Mouse (Mus musculus): ENCODE data around the gene Fzd4. TPM values are rescaled to one million over a fixed set of nuclear protein-coding genes. Genes with fewer than 3 reads are reported as not detected.

Gene Fzd4
- polyA plus RNA-seq, 1 experiment = 0.97 TPM

GRCm38 (mm10) chr7:89436404-89436803, 32.2 kb downstream of the Fzd4 start:
- TF ChIP-seq EP300 (IDR thresholded peaks at IDR 0.05; ENCODE audit: insufficient read depth, low read depth, low read length) = no peak
- H3K27ac ChIP-seq (ENCODE audit: insufficient read depth, low read length) = no peak overlapping the region
- no peaks in the 10 kb centered on the region for H3K27me3 ChIP-seq (ENCODE audit: control insufficient read depth, insufficient read depth, low read length, poor library complexity, severe bottlenecking)
- no peak overlapping the region for H3K9ac ChIP-seq (ENCODE audit: low read depth, poor library complexity, severe bottlenecking)
- H3K4me3 ChIP-seq (ENCODE audit: low read depth, low read length) = no peak overlapping the region
- H3K4me1 ChIP-seq (ENCODE audit: control insufficient read depth, insufficient read depth, low read length) = no peaks in the 10 kb centered on the region
- H3K9me3 ChIP-seq (replicated peaks; ENCODE audit: control insufficient read depth, insufficient read depth, low read length, poor library complexity, severe bottlenecking) = no peaks in the 10 kb centered on the region
- no peaks in the 10 kb centered on the region for H3K36me3 ChIP-seq (ENCODE audit: control insufficient read depth, insufficient read depth, low read length, poor library complexity, severe bottlenecking)

- Histone ChIP-seq H3K4me1 (ENCODE audit: control insufficient read depth, insufficient read depth, low read length) (no peaks in the 10 kb centered on the region), H3K27me3 (ENCODE audit: control insufficient read depth, insufficient read depth, low read length, poor library complexity, severe bottlenecking) (no peaks in the 10 kb centered on the region), H3K9ac (ENCODE audit: low read depth, poor library complexity, severe bottlenecking) (no peak overlapping the region), H3K4me3 (ENCODE audit: low read depth, low read length) (no peak overlapping the region), H3K9me3 (replicated peaks; ENCODE audit: control insufficient read depth, insufficient read depth, low read length, poor library complexity, severe bottlenecking) (no peaks in the 10 kb centered on the region), H3K27ac (ENCODE audit: insufficient read depth, low read length) (no peak overlapping the region), H3K36me3 (ENCODE audit: control insufficient read depth, insufficient read depth, low read length, poor library complexity, severe bottlenecking) (no peaks in the 10 kb centered on the region)
- TF ChIP-seq CTCF (IDR thresholded peaks at IDR 0.05; ENCODE audit: low read depth, low read length) (peak; percentile 17), EP300 (IDR thresholded peaks at IDR 0.05; ENCODE audit: insufficient read depth, low read depth, low read length) (no peak)
Measured at GRCm38 (mm10) chr7:89437589-89437988, 33.4 kb downstream of the Fzd4 start.

DNA sequence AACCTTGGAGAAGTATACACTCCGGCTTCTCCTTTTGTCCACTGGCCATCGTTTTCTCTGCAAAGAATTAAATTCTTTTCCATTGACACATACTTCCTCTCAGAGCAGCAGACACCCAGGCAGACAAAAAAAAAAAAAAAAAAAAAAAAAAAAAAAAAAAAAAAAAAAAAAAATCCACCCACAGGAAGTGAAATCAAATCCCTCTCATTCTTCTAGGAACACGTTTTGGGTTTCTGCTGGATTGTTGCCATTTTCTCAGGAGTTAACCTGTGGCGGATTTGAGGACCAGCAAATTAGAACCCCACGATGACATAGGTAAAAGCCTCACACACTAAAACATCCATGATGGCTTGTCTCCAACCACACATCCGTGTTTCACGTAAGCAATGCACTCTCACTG, 37.1 kb downstream of the Fzd4 start:
- TF ChIP-seq POLR2A (IDR thresholded peaks at IDR 0.05; ENCODE audit: insufficient read depth, low read length) (no peak), EP300 (IDR thresholded peaks at IDR 0.05; ENCODE audit: insufficient read depth, low read depth, low read length) (no peak), CTCF (IDR thresholded peaks at IDR 0.05; ENCODE audit: low read depth, low read length) (no peak)
- H3K4me1 ChIP-seq (ENCODE audit: control insufficient read depth, insufficient read depth, low read length) = no peaks in the 10 kb centered on the region
- H3K4me3 ChIP-seq (ENCODE audit: low read depth, low read length) = no peak overlapping the region
- H3K36me3 ChIP-seq (ENCODE audit: control insufficient read depth, insufficient read depth, low read length, poor library complexity, severe bottlenecking) = no peaks in the 10 kb centered on the region
- no peak overlapping the region for H3K9ac ChIP-seq (ENCODE audit: low read depth, poor library complexity, severe bottlenecking)
- H3K27me3 ChIP-seq (ENCODE audit: control insufficient read depth, insufficient read depth, low read length, poor library complexity, severe bottlenecking) = no peaks in the 10 kb centered on the region
- no peak overlapping the region for H3K27ac ChIP-seq (ENCODE audit: insufficient read depth, low read length)
- no peaks in the 10 kb centered on the region for H3K9me3 ChIP-seq (replicated peaks; ENCODE audit: control insufficient read depth, insufficient read depth, low read length, poor library complexity, severe bottlenecking)

DNA sequence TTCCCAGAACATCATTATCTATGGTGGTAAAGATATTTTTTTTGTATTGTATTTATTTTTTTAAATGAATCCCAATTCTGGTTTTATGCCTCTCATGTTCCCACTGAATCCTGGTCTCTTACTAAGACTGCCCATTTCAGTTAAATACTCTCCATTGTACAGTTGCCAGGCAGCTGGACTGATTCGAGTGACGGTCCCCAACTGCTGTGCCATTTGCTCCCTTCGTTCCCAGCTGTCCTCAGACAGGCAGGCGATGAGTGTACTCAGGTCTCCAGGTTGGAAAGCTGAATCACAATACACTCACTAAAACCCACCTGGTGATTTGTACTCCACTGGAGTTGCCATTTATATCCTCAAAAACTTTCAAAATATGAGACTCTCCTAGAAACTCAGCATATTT, 38.1 kb downstream of the Fzd4 start:
- H3K9me3 ChIP-seq (replicated peaks; ENCODE audit: control insufficient read depth, insufficient read depth, low read length, poor library complexity, severe bottlenecking) = no peaks in the 10 kb centered on the region
- H3K9ac ChIP-seq (ENCODE audit: low read depth, poor library complexity, severe bottlenecking) = no peak overlapping the region
- no peak overlapping the region for H3K4me3 ChIP-seq (ENCODE audit: low read depth, low read length)
- H3K27ac ChIP-seq (ENCODE audit: insufficient read depth, low read length) = no peak overlapping the region
- no peaks in the 10 kb centered on the region for H3K36me3 ChIP-seq (ENCODE audit: control insufficient read depth, insufficient read depth, low read length, poor library complexity, severe bottlenecking)
- TF ChIP-seq CTCF (IDR thresholded peaks at IDR 0.05; ENCODE audit: low read depth, low read length) (no peak), POLR2A (IDR thresholded peaks at IDR 0.05; ENCODE audit: insufficient read depth, low read length) (no peak), EP300 (IDR thresholded peaks at IDR 0.05; ENCODE audit: insufficient read depth, low read depth, low read length) (no peak)
- H3K27me3 ChIP-seq (ENCODE audit: control insufficient read depth, insufficient read depth, low read length, poor library complexity, severe bottlenecking) = no peaks in the 10 kb centered on the region
- no peaks in the 10 kb centered on the region for H3K4me1 ChIP-seq (ENCODE audit: control insufficient read depth, insufficient read depth, low read length)

GRCm38 (mm10) chr7:89445137-89445536, 41.0 kb downstream of the Fzd4 start:
- no peaks in the 10 kb centered on the region for H3K4me1 ChIP-seq (ENCODE audit: control insufficient read depth, insufficient read depth, low read length)
- no peaks in the 10 kb centered on the region for H3K36me3 ChIP-seq (ENCODE audit: control insufficient read depth, insufficient read depth, low read length, poor library complexity, severe bottlenecking)
- no peaks in the 10 kb centered on the region for H3K9me3 ChIP-seq (replicated peaks; ENCODE audit: control insufficient read depth, insufficient read depth, low read length, poor library complexity, severe bottlenecking)
- TF ChIP-seq EP300 (IDR thresholded peaks at IDR 0.05; ENCODE audit: insufficient read depth, low read depth, low read length) (no peak), CTCF (IDR thresholded peaks at IDR 0.05; ENCODE audit: low read depth, low read length) (no peak)
- no peak overlapping the region for H3K4me3 ChIP-seq (ENCODE audit: low read depth, low read length)
- H3K27me3 ChIP-seq (ENCODE audit: control insufficient read depth, insufficient read depth, low read length, poor library complexity, severe bottlenecking) = no peaks in the 10 kb centered on the region; the same call in 1 of the 2 replicates
- no peak overlapping the region for H3K27ac ChIP-seq (ENCODE audit: insufficient read depth, low read length)
- H3K9ac ChIP-seq (ENCODE audit: low read depth, poor library complexity, severe bottlenecking) = no peak overlapping the region

DNA sequence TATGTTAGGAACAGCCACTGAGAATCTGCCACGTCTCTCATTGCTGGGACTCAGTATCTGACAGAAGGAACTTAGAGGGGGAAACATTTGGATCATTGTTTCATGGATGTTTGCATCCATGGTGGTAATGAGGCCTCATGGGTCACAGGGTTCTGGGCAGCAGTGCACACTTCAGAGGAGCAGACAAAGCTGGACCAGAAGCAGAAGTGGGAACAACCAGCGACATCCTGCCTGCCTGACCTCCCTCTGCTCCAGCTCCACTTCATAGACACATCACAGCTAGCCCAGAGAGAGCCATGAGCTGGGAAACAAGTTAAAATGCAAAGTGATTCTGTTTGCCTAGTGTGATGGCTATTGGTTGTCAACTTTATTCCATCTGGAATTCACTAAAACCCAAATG, 46.2 kb downstream of the Fzd4 start:
- Histone ChIP-seq H3K36me3 (ENCODE audit: control insufficient read depth, insufficient read depth, low read length, poor library complexity, severe bottlenecking) (no peaks in the 10 kb centered on the region), H3K9ac (ENCODE audit: low read depth, poor library complexity, severe bottlenecking) (no peak overlapping the region), H3K9me3 (replicated peaks; ENCODE audit: control insufficient read depth, insufficient read depth, low read length, poor library complexity, severe bottlenecking) (no peaks in the 10 kb centered on the region), H3K4me3 (ENCODE audit: low read depth, low read length) (no peak overlapping the region), H3K4me1 (ENCODE audit: control insufficient read depth, insufficient read depth, low read length) (no peaks in the 10 kb centered on the region), H3K27me3 (ENCODE audit: control insufficient read depth, insufficient read depth, low read length, poor library complexity, severe bottlenecking) (no peaks in the 10 kb centered on the region; the same call in 1 of the 2 replicates), H3K27ac (ENCODE audit: insufficient read depth, low read length) (no peak overlapping the region)
- TF ChIP-seq CTCF (IDR thresholded peaks at IDR 0.05; ENCODE audit: low read depth, low read length) (no peak), POLR2A (IDR thresholded peaks at IDR 0.05; ENCODE audit: insufficient read depth, low read length) (no peak), EP300 (IDR thresholded peaks at IDR 0.05; ENCODE audit: insufficient read depth, low read depth, low read length) (no peak)
